Mouse (Mus musculus) hindbrain, embryonic 13.5 days (tissue): Measurements from ENCODE around the gene Rnf31. TPM values are rescaled to one million over a fixed set of nuclear protein-coding genes. Genes with fewer than 3 reads are reported as not detected.

Source experiments
- ATAC-seq: fragments of 200-750 bp; cut with Nextera tagmentation; 2 replicates; pipeline ENCODE4 v1.8.0; 2017; ENCODE audit warnings: moderate TSS enrichment; ENCODE audit not compliant: low FRiP score
- H3K27ac ChIP-seq: fragments of 300-500 bp; sonication (generic); 2 replicates; pipeline ENCODE4 v1.5.1; 2015; ENCODE audit warnings: inconsistent platforms, mild to moderate bottlenecking, moderate library complexity
- H3K27me3 ChIP-seq: fragments of 300-500 bp; sonication (generic); 2 replicates; pipeline ENCODE4 v1.6.1; 2015; ENCODE audit warnings: mild to moderate bottlenecking, inconsistent platforms
- H3K36me3 ChIP-seq: fragments of 300-500 bp; sonication (generic); 2 replicates; pipeline ENCODE4 v1.6.1; 2015; ENCODE audit warnings: mild to moderate bottlenecking, inconsistent platforms
- H3K4me1 ChIP-seq: fragments of 300-500 bp; sonication (generic); replicated peaks from 2 replicates; pipeline ENCODE4 v1.6.1; 2015; ENCODE audit warnings: inconsistent platforms
- H3K4me2 ChIP-seq: fragments of 300-500 bp; sonication (generic); 2 replicates; pipeline ENCODE4 v1.6.1; 2015; ENCODE audit warnings: inconsistent platforms, mild to moderate bottlenecking, moderate library complexity
- H3K4me3 ChIP-seq: fragments of 300-500 bp; sonication (generic); 2 replicates; pipeline ENCODE4 v1.5.1; 2015; ENCODE audit warnings: mild to moderate bottlenecking, inconsistent platforms
- H3K9ac ChIP-seq: fragments of 300-500 bp; sonication (generic); 2 replicates; pipeline ENCODE4 v1.6.1; 2015; ENCODE audit warnings: mild to moderate bottlenecking, inconsistent platforms
- H3K9me3 ChIP-seq: fragments of 300-500 bp; sonication (generic); 2 replicates; pipeline ENCODE4 v1.6.1; 2016; ENCODE audit warnings: inconsistent platforms
- WGBS: fragments of 180-500 bp; shearing (Covaris S2); methylation state at CpG from one replicate; pipeline ENCODE4 v1.1.7; 2015; 5-methylcytosine and 5-hydroxymethylcytosine counted together
- polyA plus RNA-seq: library from polyadenylated mRNA; unstranded; fragments of >200 nt; fragmentation: Nextera tagmentation; extraction: Ambion mirVana; gene quantifications from 2 replicates; pipeline ENCODE4 v1.2.1, GENCODE M21; 2015

The Rnf31 gene
- polyA plus RNA-seq, 1 experiment from 2014 or later, result 18.8 TPM

DNA sequence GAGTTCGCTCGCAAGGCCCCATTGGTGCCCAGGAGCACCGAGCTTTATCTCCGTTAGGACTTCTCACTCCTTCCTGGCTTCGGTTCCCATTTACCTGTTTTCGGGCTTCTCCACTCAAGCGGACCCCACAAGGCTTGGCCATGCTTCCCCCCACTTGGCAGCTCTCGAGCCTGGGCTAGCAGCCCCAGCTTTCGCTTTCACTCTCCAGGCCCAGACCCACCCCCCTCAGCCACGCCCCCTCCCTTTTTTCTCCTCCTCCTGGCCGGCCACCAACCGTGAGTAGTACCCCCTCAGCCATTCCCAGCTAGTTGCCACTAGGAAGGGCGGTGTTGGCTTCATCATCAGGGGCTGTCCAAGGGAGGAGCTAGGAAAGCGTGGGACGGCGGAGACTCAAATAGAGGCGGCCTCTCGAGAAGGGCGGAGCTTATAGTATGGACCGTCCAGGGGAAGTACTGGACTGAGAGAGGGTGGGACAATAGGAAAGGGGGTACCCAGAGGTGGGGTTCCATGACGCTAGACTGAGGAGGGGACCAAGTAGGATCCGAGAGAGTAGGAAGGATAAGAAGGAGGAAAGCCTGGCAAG lies 669 bp upstream of the Rnf31 start, which contains the start of gene Psme2:
Gene Psme2 (minus strand): TSS at position 366 of the 583 bp plus-strand sequence.
- ATAC-seq, result peak; percentile 97
- Histone ChIP-seq H3K4me3 (peak within 1 kb of the TSS; percentile 96), H3K9ac (peak within 1 kb of the TSS; percentile 94), H3K27ac (peak within 1 kb of the TSS; percentile 94), H3K4me1 (peaks cover 41% of the 10 kb centered on the region), H3K9me3 (no peaks in the 10 kb centered on the region), H3K4me2 (peak within 1 kb of the TSS; percentile 87), H3K36me3 (peaks cover 37% of the 10 kb centered on the region), H3K27me3 (0 out of 2 replicates have a peak, but pooled peaks cover under 1% of the 10 kb centered on the region)
- WGBS, result 0% methylated on average over 22 of the region's 22 CpGs

DNA sequence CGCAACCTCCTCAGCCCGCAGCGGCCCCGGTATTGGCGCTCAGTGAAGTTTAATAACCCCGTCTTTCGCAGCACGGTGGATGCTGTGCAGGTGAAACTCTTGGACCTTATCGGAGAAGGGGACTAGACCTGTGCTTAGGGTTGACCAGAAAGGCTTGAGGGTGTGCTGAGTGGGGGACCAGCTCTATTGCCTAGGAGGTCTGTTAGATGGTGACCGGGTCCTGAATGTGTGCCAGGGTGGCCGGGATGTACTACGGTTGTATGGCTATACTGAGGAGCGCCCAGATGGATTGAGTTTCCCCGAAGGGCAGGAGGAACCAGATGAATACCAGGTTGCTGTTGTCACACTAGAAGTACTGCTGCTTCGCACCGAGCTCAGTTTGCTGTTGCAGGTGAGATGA lies 718 bp downstream of the Rnf31 start:
- Histone ChIP-seq H3K36me3 (peaks cover 45% of the 10 kb centered on the region), H3K4me3 (peak overlapping the region; percentile 96), H3K9me3 (no peaks in the 10 kb centered on the region), H3K27me3 (no peaks in the 10 kb centered on the region), H3K27ac (peak overlapping the region; percentile 94), H3K9ac (peak overlapping the region; percentile 94), H3K4me2 (peak overlapping the region; percentile 87), H3K4me1 (peaks cover 42% of the 10 kb centered on the region)
- 8% methylated on average over 16 of the region's 16 CpGs for WGBS
- no peak for ATAC-seq

DNA sequence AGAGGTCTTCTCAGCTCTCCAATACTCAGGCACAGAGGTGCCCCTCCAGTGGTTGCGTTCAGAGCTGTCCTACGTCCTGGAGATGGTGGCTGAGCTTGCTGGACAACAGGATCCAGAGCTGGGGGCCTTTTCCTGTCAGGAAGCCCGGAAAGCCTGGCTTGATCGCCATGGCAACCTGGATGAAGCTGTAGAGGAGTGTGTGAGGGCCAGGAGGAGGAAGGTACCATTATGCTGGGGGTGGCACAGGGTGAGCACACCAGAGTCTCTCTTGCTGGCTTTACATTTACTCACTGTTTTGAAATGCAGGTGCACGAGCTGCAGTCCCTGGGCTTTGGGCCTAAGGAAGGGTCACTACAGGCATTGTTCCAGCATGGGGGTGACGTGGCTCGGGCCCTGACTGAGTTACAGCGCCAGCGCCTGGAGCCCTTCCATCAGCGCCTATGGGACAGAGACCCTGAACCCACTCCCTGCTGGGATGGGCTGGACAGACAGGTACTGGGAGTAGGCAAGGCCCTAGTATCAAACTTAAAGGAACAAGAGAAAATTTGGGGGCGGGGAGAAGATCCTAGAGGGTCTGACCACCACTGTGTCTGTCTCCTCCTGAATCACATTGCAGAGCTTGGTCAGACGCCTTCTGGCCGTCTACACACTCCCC lies 4.7 kb downstream of the Rnf31 start:
- peaks cover 69% of the 10 kb centered on the region for H3K36me3 ChIP-seq

DNA sequence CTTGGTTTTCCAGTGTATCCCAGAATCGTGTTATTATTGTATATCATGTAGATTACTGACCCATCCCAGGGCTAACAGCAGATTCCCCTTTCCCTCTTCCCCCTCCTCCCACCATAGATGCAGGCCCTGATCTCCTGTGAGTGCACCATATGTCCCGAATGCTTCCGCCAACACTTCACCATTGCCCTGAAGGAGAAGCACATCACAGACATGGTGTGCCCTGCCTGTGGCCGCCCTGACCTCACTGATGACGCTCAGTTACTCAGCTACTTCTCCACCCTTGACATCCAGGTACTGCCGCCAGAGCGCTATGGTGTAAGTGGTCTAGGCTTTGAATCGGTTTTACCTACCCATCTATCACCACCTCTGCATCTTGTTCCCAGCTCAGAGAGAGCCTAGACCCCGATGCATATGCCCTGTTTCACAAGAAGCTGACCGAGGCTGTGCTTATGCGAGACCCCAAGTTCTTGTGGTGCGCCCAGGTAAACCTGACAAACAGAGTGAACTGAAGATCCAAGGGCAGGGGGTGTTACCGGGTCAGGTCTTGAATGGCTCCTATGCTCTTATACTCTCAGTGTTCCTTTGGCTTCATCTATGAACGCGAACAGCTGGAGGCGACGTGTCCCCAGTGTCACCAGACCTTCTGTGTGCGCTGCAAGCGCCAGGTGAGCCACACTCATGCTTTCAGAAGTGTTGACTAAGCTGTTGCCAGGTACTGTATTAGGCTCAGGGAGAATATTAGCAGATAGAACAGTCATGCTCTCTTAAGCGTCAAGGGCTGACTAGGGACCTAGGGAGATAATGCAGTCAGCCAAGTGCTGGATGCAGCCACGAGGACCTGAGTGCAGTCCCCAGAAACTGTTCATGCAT lies 7.2 kb downstream of the Rnf31 start:
- Histone ChIP-seq H3K4me1 (peaks cover 10% of the 10 kb centered on the region), H3K9ac (no peak overlapping the region), H3K4me3 (no peak overlapping the region), H3K36me3 (peaks cover 92% of the 10 kb centered on the region), H3K4me2 (no peak overlapping the region), H3K27me3 (no peaks in the 10 kb centered on the region), H3K27ac (no peak overlapping the region), H3K9me3 (no peaks in the 10 kb centered on the region)
- no peak for ATAC-seq
- WGBS, result 95% methylated on average over 21 of the region's 21 CpGs

More for the DNA sequence above, 4.7 kb downstream of the Rnf31 start:
- H3K27me3 ChIP-seq, result no peaks in the 10 kb centered on the region
- no peaks in the 10 kb centered on the region for H3K9me3 ChIP-seq
- H3K27ac ChIP-seq, result no peak overlapping the region
- H3K4me2 ChIP-seq, result no peak overlapping the region
- ATAC-seq, result no peak
- H3K9ac ChIP-seq, result no peak overlapping the region
- 72% methylated on average over 13 of the region's 13 CpGs for WGBS
- no peak overlapping the region for H3K4me3 ChIP-seq
- H3K4me1 ChIP-seq, result peaks cover 26% of the 10 kb centered on the region

DNA sequence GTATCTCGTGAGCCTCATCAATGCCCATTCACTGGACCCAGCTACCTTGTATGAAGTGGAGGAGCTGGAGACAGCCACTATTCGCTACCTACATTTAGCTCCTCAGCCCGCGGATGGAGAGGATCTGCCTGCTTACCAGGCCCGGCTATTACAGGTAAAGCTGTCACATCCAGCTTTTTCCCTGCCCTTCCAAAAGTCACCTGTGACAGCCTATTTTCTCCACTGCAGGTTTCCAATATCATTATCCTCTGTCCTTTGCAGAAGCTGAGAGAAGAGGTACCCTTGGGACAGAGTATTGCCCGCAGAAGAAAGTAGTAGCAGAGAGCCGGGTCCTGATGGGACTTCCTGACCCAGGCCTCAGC lies 11.7 kb downstream of the Rnf31 start, which contains the start of gene Irf9:
Gene Irf9 (plus strand): TSS at position 301 of the 362 bp plus-strand sequence.
- no peak for ATAC-seq
- H3K27ac ChIP-seq, result peak within 1 kb of the TSS; percentile 35
- H3K9me3 ChIP-seq, result no peaks in the 10 kb centered on the region
- H3K4me2 ChIP-seq, result peak within 1 kb of the TSS; percentile 34
- 88% methylated on average over 7 of the region's 7 CpGs for WGBS
- peak within 1 kb of the TSS; percentile 15 for H3K4me3 ChIP-seq
- peaks cover 6% of the 10 kb centered on the region for H3K4me1 ChIP-seq
- H3K27me3 ChIP-seq, result no peaks in the 10 kb centered on the region
- peak within 1 kb of the TSS; percentile 2; the same call in 1 of the 2 replicates for H3K9ac ChIP-seq
- H3K36me3 ChIP-seq, result peaks cover 87% of the 10 kb centered on the region

DNA sequence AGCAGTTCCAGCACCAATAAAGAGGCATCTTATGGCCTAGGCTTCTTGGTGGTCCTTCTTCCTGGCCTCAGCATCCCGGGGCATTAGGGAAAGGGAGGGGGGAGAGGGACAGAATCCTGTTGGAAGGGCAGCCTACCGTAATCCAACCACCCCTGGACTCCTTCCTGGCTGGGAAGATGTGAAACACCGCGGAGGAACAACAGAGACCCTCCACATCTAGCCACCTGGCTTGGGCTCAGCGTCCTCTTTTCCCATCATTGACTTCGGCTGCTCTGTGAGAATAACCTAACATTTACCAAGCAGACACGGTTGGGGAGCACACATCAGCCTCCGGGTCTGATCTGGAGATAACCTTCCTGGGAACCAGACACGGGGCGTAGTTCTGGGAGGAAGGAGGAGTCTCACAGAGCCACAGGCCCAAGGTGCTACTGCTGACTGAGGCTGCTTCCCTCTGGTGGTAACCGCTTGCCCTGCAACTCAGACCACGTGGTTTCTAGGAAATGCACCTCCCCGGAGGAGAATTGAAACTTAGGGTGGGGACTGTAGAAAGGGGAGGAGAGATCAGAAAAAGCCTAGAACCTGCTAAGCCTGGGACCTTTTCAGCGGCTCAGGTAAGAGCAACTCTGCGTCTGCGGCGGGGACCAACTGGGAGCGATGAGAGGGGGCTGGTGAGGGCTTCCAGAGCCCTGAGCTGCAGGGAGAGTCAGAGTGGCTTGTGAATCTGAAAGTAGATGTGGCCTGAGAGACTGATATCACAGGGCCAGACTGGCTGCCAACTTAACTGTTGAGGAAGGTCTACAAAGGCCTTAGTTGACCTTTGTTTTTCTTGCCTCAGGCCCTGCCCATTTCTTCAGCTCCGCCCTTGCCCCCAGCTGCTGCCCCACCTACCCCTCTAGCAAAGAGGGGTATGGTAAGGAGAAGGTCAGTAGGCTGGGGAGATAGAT lies 12.4 kb downstream of the Rnf31 start:
- peak overlapping the region; percentile 15 for H3K4me3 ChIP-seq
- H3K27me3 ChIP-seq, result no peaks in the 10 kb centered on the region
- H3K36me3 ChIP-seq, result peaks cover 87% of the 10 kb centered on the region
- no peaks in the 10 kb centered on the region for H3K9me3 ChIP-seq
- H3K27ac ChIP-seq, result peak overlapping the region; percentile 35
- H3K4me1 ChIP-seq, result peaks cover 6% of the 10 kb centered on the region
- H3K4me2 ChIP-seq, result peak overlapping the region; percentile 34
- ATAC-seq, result peak; percentile 86
- peak overlapping the region; percentile 2; the same call in 1 of the 2 replicates for H3K9ac ChIP-seq
- WGBS, result 25% methylated on average over 19 of the region's 19 CpGs

DNA sequence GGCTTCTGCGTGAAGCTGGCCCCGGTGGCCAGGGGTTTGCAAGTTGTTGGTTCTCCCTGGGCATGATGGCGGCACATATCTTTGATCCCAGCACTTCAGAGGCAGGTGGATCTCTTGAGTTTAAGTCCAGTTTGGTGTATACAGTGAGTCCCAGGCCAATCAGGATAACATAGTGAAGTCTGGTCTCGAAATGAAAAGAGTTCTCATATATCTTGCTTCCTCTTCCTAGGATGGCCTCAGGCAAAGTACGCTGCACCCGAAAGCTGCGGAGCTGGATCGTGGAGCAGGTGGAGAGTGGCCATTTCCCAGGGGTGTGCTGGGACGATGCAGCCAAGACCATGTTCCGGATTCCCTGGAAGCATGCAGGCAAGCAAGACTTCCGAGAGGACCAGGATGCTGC lies 13.3 kb downstream of the Rnf31 start:
- no peak for ATAC-seq
- WGBS, result 91% methylated on average over 11 of the region's 11 CpGs
- H3K4me2 ChIP-seq, result no peak overlapping the region

DNA sequence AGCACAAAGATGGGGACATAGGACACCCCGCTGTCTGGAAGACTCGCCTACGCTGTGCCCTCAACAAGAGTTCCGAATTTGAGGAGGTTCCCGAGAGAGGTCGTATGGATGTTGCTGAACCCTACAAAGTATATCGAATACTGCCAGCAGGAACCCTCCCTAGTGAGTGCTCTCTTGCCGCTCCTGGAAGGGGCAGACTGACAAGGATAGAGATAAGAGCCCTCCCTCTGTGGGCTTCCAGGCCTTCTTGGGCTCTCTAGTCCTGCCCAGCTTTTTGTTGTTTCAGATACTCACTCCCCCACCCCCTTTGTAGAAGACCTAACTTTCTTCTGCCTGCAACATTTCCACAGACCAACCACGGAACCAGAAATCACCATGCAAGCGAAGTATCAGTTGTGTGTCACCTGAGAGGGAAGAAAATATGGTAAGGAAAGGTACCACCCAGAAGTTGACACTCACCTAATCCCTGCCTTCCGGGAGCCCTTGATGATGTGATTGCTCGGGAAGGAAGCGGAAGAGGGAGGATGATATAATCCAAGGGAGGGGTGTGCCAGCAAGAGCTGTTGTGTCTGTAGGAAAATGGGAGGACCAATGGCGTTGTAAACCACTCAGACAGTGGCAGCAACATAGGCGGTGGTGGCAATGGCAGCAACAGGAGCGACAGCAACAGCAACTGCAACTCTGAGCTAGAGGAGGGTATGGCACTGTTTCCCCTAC lies 14.4 kb downstream of the Rnf31 start:
- no peaks in the 10 kb centered on the region for H3K9me3 ChIP-seq
- 94% methylated on average over 16 of the region's 16 CpGs for WGBS

More for the DNA sequence above, 13.3 kb downstream of the Rnf31 start:
- no peak overlapping the region for H3K4me3 ChIP-seq
- no peaks in the 10 kb centered on the region for H3K9me3 ChIP-seq
- no peak overlapping the region for H3K9ac ChIP-seq
- peaks cover 87% of the 10 kb centered on the region for H3K36me3 ChIP-seq
- H3K27ac ChIP-seq, result no peak overlapping the region
- H3K27me3 ChIP-seq, result no peaks in the 10 kb centered on the region
- H3K4me1 ChIP-seq, result peaks cover 6% of the 10 kb centered on the region

DNA sequence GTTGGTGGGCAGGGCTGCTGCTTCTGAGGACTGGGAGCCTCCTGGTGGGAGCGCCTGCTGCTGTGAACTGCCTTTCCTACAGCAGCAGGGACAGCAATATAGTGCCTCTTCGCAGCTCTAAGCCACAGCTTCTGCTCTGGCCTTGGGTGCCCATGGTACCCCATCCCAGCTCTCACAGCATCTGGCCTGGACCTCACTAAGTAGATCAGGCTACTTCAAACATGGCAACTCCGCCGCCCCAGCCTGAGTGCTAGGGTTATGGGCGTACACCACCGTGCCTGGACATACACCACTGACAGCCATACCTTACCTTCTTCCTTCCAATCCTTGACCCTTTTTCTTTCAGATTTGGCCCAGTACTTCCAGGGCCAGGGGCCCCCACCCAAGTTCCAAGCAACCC lies 16.8 kb downstream of the Rnf31 start:
- 95% methylated on average over 6 of the region's 6 CpGs for WGBS

More for the DNA sequence above, 14.4 kb downstream of the Rnf31 start:
- H3K4me1 ChIP-seq, result peaks cover 6% of the 10 kb centered on the region
- no peak for ATAC-seq
- no peak overlapping the region for H3K9ac ChIP-seq
- no peaks in the 10 kb centered on the region for H3K27me3 ChIP-seq
- H3K4me2 ChIP-seq, result no peak overlapping the region
- peaks cover 83% of the 10 kb centered on the region for H3K36me3 ChIP-seq
- H3K27ac ChIP-seq, result no peak overlapping the region
- H3K4me3 ChIP-seq, result no peak overlapping the region

DNA sequence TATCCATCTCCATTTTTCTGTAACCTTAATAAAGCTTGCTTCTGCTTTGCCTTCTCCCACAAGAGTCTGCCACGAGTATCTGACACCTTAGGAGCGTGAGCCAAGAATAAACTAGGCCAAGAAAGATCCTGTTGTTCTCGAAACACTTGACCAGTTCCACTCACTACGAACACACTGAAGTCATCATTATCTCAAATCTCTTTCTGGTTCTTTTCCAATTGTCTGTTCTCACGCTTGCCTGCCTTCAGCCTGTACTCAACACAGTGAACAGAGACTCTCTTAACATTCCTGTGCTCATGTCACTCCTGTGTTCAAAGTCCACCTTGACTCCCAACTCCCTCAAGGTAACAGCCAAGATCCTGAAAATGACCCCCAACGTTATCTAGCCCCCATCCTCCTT lies 21.8 kb downstream of the Rnf31 start:
- H3K27me3 ChIP-seq, result no peaks in the 10 kb centered on the region
- no peak overlapping the region for H3K27ac ChIP-seq
- no peak overlapping the region for H3K4me2 ChIP-seq
- no peaks in the 10 kb centered on the region for H3K9me3 ChIP-seq
- no peak overlapping the region for H3K4me3 ChIP-seq
- H3K4me1 ChIP-seq, result no peaks in the 10 kb centered on the region
- peaks cover 23% of the 10 kb centered on the region for H3K36me3 ChIP-seq
- no peak overlapping the region for H3K9ac ChIP-seq
- ATAC-seq, result no peak
- WGBS, result 74% methylated on average over 6 of the region's 6 CpGs

More for the DNA sequence above, 16.8 kb downstream of the Rnf31 start:
- Histone ChIP-seq H3K27me3 (no peaks in the 10 kb centered on the region), H3K4me1 (peaks cover 6% of the 10 kb centered on the region), H3K9ac (no peak overlapping the region), H3K4me3 (no peak overlapping the region), H3K27ac (no peak overlapping the region), H3K9me3 (no peaks in the 10 kb centered on the region), H3K4me2 (no peak overlapping the region), H3K36me3 (peaks cover 60% of the 10 kb centered on the region)
- no peak for ATAC-seq
